ENCODE assay signal across 30 mouse cellular contexts in genomic region chr13:97063431-97063830, GRCm38 (mm10). TPM values are rescaled to one million over a fixed set of nuclear protein-coding genes. Genes with fewer than 3 reads are reported as not detected.
"Had no signal": no experiment of that assay in that cellular context is flagged by ENCODE, and none has a peak within 500 bp of the region (broad histone marks: within the 10 kb centered on the region; RNA-seq: fewer than 3 reads in every experiment).

No protein-coding gene starts in this region.

- H3K4me2 ChIP-seq: lung, embryonic 15.5 days; midbrain, embryonic 13.5 days; neural tube, embryonic 13.5 days; stomach, embryonic 15.5 days had no signal

- H3K4me1 ChIP-seq: lung, embryonic 15.5 days; neural tube, embryonic 13.5 days; stomach, embryonic 15.5 days had no signal

- H3K9ac ChIP-seq: lung, embryonic 15.5 days; midbrain, embryonic 13.5 days; neural tube, embryonic 13.5 days; stomach, embryonic 15.5 days had no signal

- H3K27ac ChIP-seq: kidney, postnatal 0 days; layer of hippocampus, adult 2 months; lung, embryonic 15.5 days; midbrain, embryonic 10.5 days; midbrain, embryonic 13.5 days; neural tube, embryonic 13.5 days; stomach, embryonic 15.5 days had no signal

- H3K9me3 ChIP-seq: lung, embryonic 15.5 days; midbrain, embryonic 10.5 days; midbrain, embryonic 13.5 days; neural tube, embryonic 13.5 days; stomach, embryonic 15.5 days had no signal

- ATAC-seq: intestine, embryonic 16.5 days; midbrain, embryonic 13.5 days; midbrain, embryonic 16.5 days had no signal

- H3K36me3 ChIP-seq: lung, embryonic 15.5 days; midbrain, embryonic 10.5 days; midbrain, embryonic 13.5 days; neural tube, embryonic 13.5 days; stomach, embryonic 15.5 days had no signal

- H3K4me3 ChIP-seq: layer of hippocampus, adult 2 months; lung, embryonic 15.5 days; midbrain, embryonic 10.5 days; midbrain, embryonic 13.5 days; myocyte; neural tube, embryonic 13.5 days; stomach, embryonic 15.5 days had no signal

- H3K27me3 ChIP-seq: neural tube, embryonic 13.5 days; stomach, embryonic 15.5 days had no signal

- DNase-seq: kidney, adult 18-20 months; kidney, adult 9 months; kidney, postnatal 25 days; layer of hippocampus, adult 9-11 months; lung, postnatal 10 days; lung, postnatal 36 days; retina, postnatal 1 day; right cerebral cortex, postnatal 25 days; spleen, adult 18-20 months; thymus, postnatal 25 days had no signal

RNA-seq across cellular contexts. Expression of gene 1700029F12Rik, which starts 29.3 kb away (rescaled TPM):
- total RNA-seq: layer of hippocampus, adult 2 months; layer of hippocampus, postnatal 25 days; left cerebral cortex, adult 18-20 months; left cerebral cortex, postnatal 10 days; left cerebral cortex, postnatal 36 days; monocyte, adult 5-6 weeks; neutrophil, adult 5-6 weeks had no signal
- polyA plus RNA-seq: intestine, embryonic 16.5 days; kidney, postnatal 0 days; large intestine, adult 2 months; limb, embryonic 11.5 days; limb, embryonic 14.5 days; liver, embryonic 14.5 days; lung, embryonic 15.5 days; midbrain, embryonic 10.5 days; midbrain, embryonic 13.5 days; midbrain, embryonic 16.5 days; myocyte; neural tube, embryonic 13.5 days; stomach, embryonic 15.5 days had no signal

RNA-seq across cellular contexts. Expression of gene Gm6169, which starts 35.6 kb away (rescaled TPM):
- total RNA-seq: layer of hippocampus, adult 2 months had no signal
